Mouse (Mus musculus): ENCODE data around the gene Skil.

DNA sequence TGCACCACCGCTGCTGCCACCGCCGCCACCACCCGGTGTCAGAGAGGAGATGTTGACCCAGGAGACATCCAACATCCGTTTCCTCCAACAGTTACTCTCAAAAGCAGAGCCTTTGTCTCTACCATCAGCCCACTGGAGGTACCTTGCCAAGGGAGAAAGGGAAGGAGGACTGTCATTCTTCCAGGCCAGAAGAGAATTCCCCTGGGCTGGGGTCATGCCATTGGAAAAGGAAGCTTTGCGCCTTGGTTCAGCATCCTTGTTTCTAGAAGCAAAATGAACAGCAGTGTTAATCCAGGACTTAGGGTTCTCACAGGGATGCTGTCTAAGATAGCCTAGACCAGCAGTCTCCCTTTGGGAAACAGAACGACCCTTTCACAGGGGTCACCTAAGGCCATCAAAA, 32.5 kb upstream of the Skil start:
- TF ChIP-seq CTCF (IDR thresholded peaks at IDR 0.05; ENCODE audit: control insufficient read depth, insufficient read depth, insufficient replicate concordance, low read depth, low read length): no peak
- no peak for TF ChIP-seq POLR2A (IDR thresholded peaks at IDR 0.05; ENCODE audit: control insufficient read depth, low read depth, low read length)
